Mouse (Mus musculus) hindbrain, embryonic 12.5 days (tissue): Measurements from ENCODE around the gene Taar7e. TPM values are rescaled to one million over a fixed set of nuclear protein-coding genes. Genes with fewer than 3 reads are reported as not detected.
"Not testable (repeated sequence)": the region's sequence is repeated elsewhere in the genome, so short reads cannot be mapped to it uniquely, and the experiment has no call there.

Experiments
- ATAC-seq: fragments of 200-750 bp; cut with Nextera tagmentation; 2 replicates; pipeline ENCODE4 v1.8.0; 2017; ENCODE audit warnings: moderate TSS enrichment; ENCODE audit not compliant: low FRiP score
- H3K27ac ChIP-seq: fragments of 300-500 bp; sonication (generic); 2 replicates; pipeline ENCODE4 v1.5.1; 2016; ENCODE audit warnings: mild to moderate bottlenecking
- H3K27me3 ChIP-seq: fragments of 300-500 bp; sonication (generic); 2 replicates; pipeline ENCODE4 v1.6.1; 2016; ENCODE audit warnings: mild to moderate bottlenecking
- H3K36me3 ChIP-seq: fragments of 300-500 bp; sonication (generic); 2 replicates; pipeline ENCODE4 v1.6.1; 2016; ENCODE audit warnings: mild to moderate bottlenecking
- H3K4me1 ChIP-seq: fragments of 300-500 bp; sonication (generic); 2 replicates; pipeline ENCODE4 v1.6.1; 2016
- H3K4me2 ChIP-seq: fragments of 300-500 bp; sonication (generic); replicated peaks from 2 replicates; pipeline ENCODE4 v1.6.1; 2016; ENCODE audit warnings: mild to moderate bottlenecking
- H3K4me3 ChIP-seq: fragments of 300-500 bp; sonication (generic); 2 replicates; pipeline ENCODE4 v1.5.1; 2016; ENCODE audit warnings: mild to moderate bottlenecking
- H3K9ac ChIP-seq: fragments of 300-500 bp; sonication (generic); 2 replicates; pipeline ENCODE4 v1.6.1; 2016; ENCODE audit warnings: mild to moderate bottlenecking, moderate library complexity
- H3K9me3 ChIP-seq: fragments of 300-500 bp; sonication (generic); replicated peaks from 2 replicates; pipeline ENCODE4 v1.6.1; 2016; ENCODE audit warnings: mild to moderate bottlenecking
- WGBS: fragments of 180-500 bp; shearing (Covaris S2); methylation state at CpG from one replicate; pipeline ENCODE4 v1.1.7; 2016; 5-methylcytosine and 5-hydroxymethylcytosine counted together
- polyA plus RNA-seq: library from polyadenylated mRNA; unstranded; fragments of >200 nt; fragmentation: Nextera tagmentation; extraction: Ambion mirVana; gene quantifications from 2 replicates; pipeline ENCODE4 v1.2.1, GENCODE M21; 2016

Gene Taar7e
- polyA plus RNA-seq, result not detected in 2 replicates

GRCm38 (mm10) chr10:24037314-24037713, at the start of gene Taar7e:
TSS of gene Taar7e (plus strand) at chr10:24037614.
- Histone ChIP-seq H3K9me3 (no peaks in the 10 kb centered on the region), H3K9ac (no peak within 1 kb of the TSS), H3K27ac (no peak within 1 kb of the TSS), H3K27me3 (no peaks in the 10 kb centered on the region), H3K4me1 (no peaks in the 10 kb centered on the region), H3K4me3 (no peak within 1 kb of the TSS), H3K4me2 (no peak within 1 kb of the TSS), H3K36me3 (no peaks in the 10 kb centered on the region)
- no peak for ATAC-seq
- 85% methylated on average over 2 of the region's 2 CpGs for WGBS

GRCm38 (mm10) chr10:23993381-23993780, 44.0 kb upstream of the Taar7e start, which contains the start of gene Taar7a:
TSS of gene Taar7a (minus strand) at chr10:23993481.
- Histone ChIP-seq H3K27ac (no peak within 1 kb of the TSS), H3K27me3 (no peaks in the 10 kb centered on the region), H3K9me3 (no peaks in the 10 kb centered on the region), H3K36me3 (no peaks in the 10 kb centered on the region), H3K4me1 (no peaks in the 10 kb centered on the region), H3K4me3 (no peak within 1 kb of the TSS), H3K4me2 (no peak within 1 kb of the TSS), H3K9ac (no peak within 1 kb of the TSS)
- no peak for ATAC-seq
- 89% methylated on average over 3 of the region's 3 CpGs for WGBS

- Histone ChIP-seq H3K4me3 (no peak within 1 kb of the TSS), H3K9ac (no peak within 1 kb of the TSS), H3K27ac (no peak within 1 kb of the TSS), H3K4me1 (no peaks in the 10 kb centered on the region), H3K9me3 (no peaks in the 10 kb centered on the region), H3K36me3 (no peaks in the 10 kb centered on the region), H3K4me2 (no peak within 1 kb of the TSS), H3K27me3 (no peaks in the 10 kb centered on the region)
- no peak for ATAC-seq
- 94% methylated on average over 1 of the region's 1 CpGs for WGBS
These were observed 37.8 kb upstream of the Taar7e start, which contains the start of gene Taar7b for GRCm38 (mm10) chr10:23999639-24000038. TSS of gene Taar7b (plus strand) at chr10:23999939.

- H3K27ac ChIP-seq, result no peak overlapping the region
- no peaks in the 10 kb centered on the region for H3K36me3 ChIP-seq
- H3K4me1 ChIP-seq, result no peaks in the 10 kb centered on the region
- H3K9me3 ChIP-seq, result no peaks in the 10 kb centered on the region
- 78% methylated on average over 1 of the region's 1 CpGs for WGBS
- no peaks in the 10 kb centered on the region for H3K27me3 ChIP-seq
- H3K4me3 ChIP-seq, result no peak overlapping the region
- H3K9ac ChIP-seq, result no peak overlapping the region
- ATAC-seq, result no peak
- H3K4me2 ChIP-seq, result no peak overlapping the region
These were observed 31.0 kb upstream of the Taar7e start for GRCm38 (mm10) chr10:24006442-24006841.

- H3K9ac ChIP-seq, result no peak overlapping the region
- no peak overlapping the region for H3K4me3 ChIP-seq
- no peak for ATAC-seq
- no peaks in the 10 kb centered on the region for H3K4me1 ChIP-seq
- no peaks in the 10 kb centered on the region for H3K27me3 ChIP-seq
- H3K36me3 ChIP-seq, result no peaks in the 10 kb centered on the region
- WGBS, result 59% methylated on average over 2 of the region's 2 CpGs
- H3K4me2 ChIP-seq, result no peak overlapping the region
- H3K9me3 ChIP-seq, result no peaks in the 10 kb centered on the region
- H3K27ac ChIP-seq, result no peak overlapping the region
These were observed 30.4 kb upstream of the Taar7e start for GRCm38 (mm10) chr10:24007034-24007433.

GRCm38 (mm10) chr10:24008143-24008542, 29.3 kb upstream of the Taar7e start:
- ATAC-seq, result no peak
- Histone ChIP-seq H3K9me3 (no peaks in the 10 kb centered on the region), H3K4me2 (no peak overlapping the region), H3K9ac (no peak overlapping the region), H3K27ac (no peak overlapping the region), H3K4me1 (no peaks in the 10 kb centered on the region), H3K27me3 (no peaks in the 10 kb centered on the region), H3K4me3 (no peak overlapping the region), H3K36me3 (no peaks in the 10 kb centered on the region)
- WGBS, result 76% methylated on average over 1 of the region's 1 CpGs

- Histone ChIP-seq H3K9ac (no peak within 1 kb of the TSS), H3K4me3 (no peak within 1 kb of the TSS), H3K9me3 (no peaks in the 10 kb centered on the region), H3K27me3 (no peaks in the 10 kb centered on the region), H3K36me3 (no peaks in the 10 kb centered on the region), H3K27ac (no peak within 1 kb of the TSS), H3K4me2 (no peak within 1 kb of the TSS), H3K4me1 (no peaks in the 10 kb centered on the region)
- no peak for ATAC-seq
These were observed 10.5 kb upstream of the Taar7e start, which contains the start of gene Taar7d for GRCm38 (mm10) chr10:24026922-24027321. TSS of gene Taar7d (plus strand) at chr10:24027222.

- no peaks in the 10 kb centered on the region for H3K27me3 ChIP-seq
These were observed 6.1 kb upstream of the Taar7e start for GRCm38 (mm10) chr10:24031347-24031746.

GRCm38 (mm10) chr10:24040120-24040869, 2.9 kb downstream of the Taar7e start:
- Histone ChIP-seq H3K4me1 (no peaks in the 10 kb centered on the region), H3K4me2 (no peak overlapping the region), H3K27ac (no peak overlapping the region), H3K4me3 (no peak overlapping the region), H3K27me3 (no peaks in the 10 kb centered on the region), H3K9ac (no peak overlapping the region), H3K36me3 (no peaks in the 10 kb centered on the region), H3K9me3 (no peaks in the 10 kb centered on the region)
- no peak for ATAC-seq
- WGBS, result 86% methylated on average over 2 of the region's 2 CpGs

More at GRCm38 (mm10) chr10:24031347-24031746, 6.1 kb upstream of the Taar7e start:
- Histone ChIP-seq H3K4me2 (no peak overlapping the region), H3K9ac (no peak overlapping the region), H3K4me1 (no peaks in the 10 kb centered on the region), H3K27ac (no peak overlapping the region), H3K4me3 (no peak overlapping the region), H3K9me3 (no peaks in the 10 kb centered on the region), H3K36me3 (no peaks in the 10 kb centered on the region)
- no peak for ATAC-seq

- Histone ChIP-seq H3K27me3 (no peaks in the 10 kb centered on the region), H3K27ac (no peak within 1 kb of the TSS), H3K36me3 (no peaks in the 10 kb centered on the region), H3K9ac (no peak within 1 kb of the TSS), H3K4me2 (no peak within 1 kb of the TSS), H3K4me3 (no peak within 1 kb of the TSS), H3K9me3 (no peaks in the 10 kb centered on the region), H3K4me1 (no peaks in the 10 kb centered on the region)
- no peak for ATAC-seq
These were observed 11.8 kb downstream of the Taar7e start, which contains the start of gene Taar7f for GRCm38 (mm10) chr10:24049210-24049609. TSS of gene Taar7f (plus strand) at chr10:24049510.

GRCm38 (mm10) chr10:24052039-24052438, 14.6 kb downstream of the Taar7e start:
- Histone ChIP-seq H3K9ac (no peak overlapping the region), H3K27ac (no peak overlapping the region), H3K4me2 (no peak overlapping the region), H3K4me3 (no peak overlapping the region), H3K9me3 (no peaks in the 10 kb centered on the region), H3K27me3 (no peaks in the 10 kb centered on the region), H3K4me1 (no peaks in the 10 kb centered on the region), H3K36me3 (no peaks in the 10 kb centered on the region)
- ATAC-seq, result no peak
- WGBS, result 87% methylated on average over 5 of the region's 5 CpGs

- Histone ChIP-seq H3K4me1 (no peaks in the 10 kb centered on the region), H3K4me3 (no peak overlapping the region), H3K36me3 (no peaks in the 10 kb centered on the region), H3K9me3 (no peaks in the 10 kb centered on the region), H3K27ac (no peak overlapping the region), H3K27me3 (no peaks in the 10 kb centered on the region), H3K9ac (no peak overlapping the region), H3K4me2 (no peak overlapping the region)
- ATAC-seq, result no peak
- WGBS, result 87% methylated on average over 3 of the region's 3 CpGs
These were observed 21.6 kb downstream of the Taar7e start for GRCm38 (mm10) chr10:24058986-24059385.

- WGBS, result 47% methylated on average over 2 of the region's 2 CpGs
- H3K27ac ChIP-seq, H3K4me2 ChIP-seq, H3K9me3 ChIP-seq, H3K9ac ChIP-seq, H3K27me3 ChIP-seq, H3K36me3 ChIP-seq, H3K4me1 ChIP-seq, H3K4me3 ChIP-seq, ATAC-seq: not testable (repeated sequence)
These were observed 37.3 kb downstream of the Taar7e start for GRCm38 (mm10) chr10:24074751-24075150.
